Mouse (Mus musculus): ENCODE results near the gene Mtx2.

The Mtx2 gene

DNA sequence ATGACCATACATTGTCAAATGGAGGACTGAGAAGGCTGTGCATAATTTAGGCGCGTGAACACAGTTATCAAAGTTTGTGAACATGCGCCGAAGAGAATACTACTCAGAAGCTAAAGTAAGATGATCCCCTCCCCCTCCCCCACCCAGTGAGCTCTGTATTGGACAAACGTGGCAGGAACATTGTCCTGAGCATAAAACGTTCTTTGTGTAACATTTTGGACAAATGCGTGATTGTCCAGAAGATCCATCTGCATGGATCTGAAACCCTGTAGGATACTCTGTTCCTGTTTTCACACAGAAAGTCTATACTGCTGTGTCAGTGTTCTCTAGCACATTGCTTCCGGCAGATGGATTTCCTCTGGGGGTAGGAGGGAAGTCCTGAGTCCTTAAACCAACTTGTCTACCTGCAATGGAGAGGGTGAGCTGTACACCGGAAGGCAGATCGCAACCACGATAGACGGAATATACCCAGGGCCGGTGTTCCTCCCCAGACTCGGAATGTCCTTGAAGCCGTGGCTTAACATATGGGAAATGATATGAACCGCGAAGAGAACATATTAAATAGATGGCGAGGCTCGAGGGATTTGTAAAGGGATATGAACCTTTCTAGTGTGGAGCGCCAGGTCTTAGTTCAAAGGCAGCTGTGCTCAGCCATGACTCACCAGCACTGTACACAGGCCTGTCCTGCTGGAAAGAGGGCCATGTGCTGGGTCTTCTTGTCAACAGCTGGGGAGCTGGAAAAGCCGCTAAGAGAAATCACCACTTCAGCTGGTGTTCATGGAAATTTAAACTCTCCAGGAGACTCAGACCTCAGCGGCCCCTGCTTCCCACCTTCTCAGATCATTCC is 100.6 kb downstream of the Mtx2 start:
- DNase-seq = no peak

Measured in lung, postnatal 10 days (tissue).